Mouse (Mus musculus) liver, embryonic 14.5 days (tissue): Measurements from ENCODE around the gene Piwil1. TPM values are rescaled to one million over a fixed set of nuclear protein-coding genes. Genes with fewer than 3 reads are reported as not detected.
A peak's percentile ranks its signal among the peaks of the same experiment; 100 is the strongest.

Experiments
- ATAC-seq: fragments of 200-750 bp; cut with Nextera tagmentation; 2 replicates; pipeline ENCODE4 v1.8.0; 2017; ENCODE audit warnings: moderate number of reproducible peaks, mild to moderate bottlenecking, moderate library complexity; ENCODE audit not compliant: insufficient read depth
- DNase-seq, 3 experiments: peaks; one replicate each; pipeline ENCODE4 v3.0.0-alpha.2; 2012 to 2013; ENCODE audit warnings: low read depth in 3 of 3, low spot score in 3 of 3
- H3K27ac ChIP-seq: fragments of 300-500 bp; sonication (generic); 2 replicates; pipeline ENCODE4 v1.5.1; 2014; ENCODE audit warnings: moderate library complexity, mild to moderate bottlenecking, control low read depth, inconsistent platforms
- H3K27me3 ChIP-seq: fragments of 300-500 bp; sonication (generic); 2 replicates; pipeline ENCODE4 v1.6.1; 2014; ENCODE audit warnings: mild to moderate bottlenecking, low read length, moderate library complexity; ENCODE audit not compliant: control insufficient read depth, insufficient read depth
- H3K36me3 ChIP-seq: fragments of 300-500 bp; sonication (generic); replicated peaks from 2 replicates; pipeline ENCODE4 v1.6.1; 2014; ENCODE audit warnings: low read depth; ENCODE audit not compliant: control insufficient read depth, insufficient read depth
- H3K4me1 ChIP-seq, 2 experiments: fragments of 200-500 bp in 1 of 2; fragments of 300-500 bp in 1 of 2; sonication (generic) in 1 of 2; replicated peaks; 2 replicates each; pipeline ENCODE4 v1.6.1; 2012 to 2014; ENCODE audit warnings: antibody characterized with exemption in 1 of 2, inconsistent platforms in 1 of 2, low read length in 1 of 2; ENCODE audit not compliant: control insufficient read depth in 2 of 2, insufficient read depth in 2 of 2
- H3K4me2 ChIP-seq: fragments of 300-500 bp; sonication (generic); 2 replicates; pipeline ENCODE4 v1.6.1; 2014; ENCODE audit warnings: low read depth, mild to moderate bottlenecking, control low read depth, moderate library complexity
- H3K4me3 ChIP-seq, 2 experiments: fragments of 200-500 bp in 1 of 2; fragments of 300-500 bp in 1 of 2; sonication (generic) in 1 of 2; 2 replicates each; pipeline ENCODE4 v1.5.1; 2012 to 2014; ENCODE audit warnings: low read depth in 2 of 2, low read length in 2 of 2, mild to moderate bottlenecking in 2 of 2, control low read depth in 1 of 2, inconsistent platforms in 1 of 2, moderate library complexity in 1 of 2; ENCODE audit not compliant: insufficient read depth in 1 of 2
- H3K9ac ChIP-seq: fragments of 300-500 bp; sonication (generic); replicated peaks from 2 replicates; pipeline ENCODE4 v1.6.1; 2014; ENCODE audit warnings: mild to moderate bottlenecking, control low read depth, moderate library complexity
- H3K9me3 ChIP-seq: fragments of 300-500 bp; sonication (generic); 2 replicates; pipeline ENCODE4 v1.6.1; 2016; ENCODE audit warnings: low read length, mixed read lengths; ENCODE audit not compliant: control insufficient read depth
- CTCF ChIP-seq: IDR thresholded peaks from 2 replicates; pipeline ENCODE4 v1.5.1; 2016; ENCODE audit warnings: antibody characterized with exemption, low read depth, control low read depth
- EP300 ChIP-seq: IDR thresholded peaks from 2 replicates; pipeline ENCODE4 v1.6.1; 2016; ENCODE audit warnings: antibody characterized with exemption, low read depth
- WGBS: fragments of 180-500 bp; shearing (Covaris S2); extraction: QIAGEN DNeasy Blood & Tissue Kit; methylation state at CpG from one replicate; pipeline ENCODE4 v1.1.7; 2014; ENCODE audit not compliant: insufficient replicate concordance; 5-methylcytosine and 5-hydroxymethylcytosine counted together
- polyA plus RNA-seq, 2 experiments: library from polyadenylated mRNA; depleted of rRNA in 1 of 2; stranded (reverse) in 1 of 2; unstranded in 1 of 2; fragments of >200 nt; fragmentation: Nextera tagmentation in 1 of 2; extraction: Ambion mirVana in 1 of 2; gene quantifications; 2 replicates each; pipeline versions ENCODE4 v1.2.1 to v1.2.3; 2012 to 2014

Gene Piwil1
- polyA plus RNA-seq, 2 experiments: not detected

DNA sequence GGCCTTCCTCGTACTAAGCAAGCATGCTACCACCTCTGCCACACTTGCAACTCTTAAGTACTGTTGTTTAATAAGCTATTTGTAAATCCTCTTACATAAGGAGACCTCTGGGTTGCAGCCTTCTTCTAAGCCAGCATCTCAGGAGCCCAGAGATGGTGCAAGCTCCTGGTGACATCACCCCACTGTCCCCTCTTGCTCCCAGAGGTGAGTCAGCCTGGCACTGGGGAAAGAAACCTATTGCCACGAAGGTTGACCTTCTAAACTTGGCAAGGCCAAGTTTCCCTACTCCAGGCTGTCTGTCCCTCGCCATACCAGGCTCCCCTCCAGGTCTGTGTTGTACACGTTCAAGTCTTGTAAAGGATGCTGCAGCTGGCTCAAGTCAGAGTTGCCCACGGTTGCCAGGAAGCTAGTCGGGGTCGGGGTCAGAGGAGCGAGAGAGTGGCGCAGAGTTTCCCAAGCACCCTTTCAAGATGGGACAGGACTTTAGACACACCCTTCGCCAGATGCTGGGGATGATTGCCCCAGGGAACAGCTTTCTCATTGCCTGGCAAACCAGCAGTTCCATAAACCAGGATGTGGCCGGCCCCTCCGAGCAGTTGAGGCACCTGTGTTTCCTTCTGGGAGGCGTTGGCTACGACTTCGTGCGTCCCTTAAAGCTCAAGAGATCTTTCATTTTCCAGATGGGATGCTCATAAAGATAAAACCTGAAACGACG is 7.6 kb upstream of the Piwil1 start:
- H3K27ac ChIP-seq: no peak overlapping the region
- TF ChIP-seq CTCF (no peak), EP300 (no peak)
- no peaks in the 10 kb centered on the region for H3K27me3 ChIP-seq
- H3K4me3 ChIP-seq: no peak overlapping the region
- 58% methylated on average over 18 of the region's 18 CpGs for WGBS
- ATAC-seq (no peak), DNase-seq (no peak)
- H3K4me1 ChIP-seq: no peaks in the 10 kb centered on the region
- no peak overlapping the region for H3K4me2 ChIP-seq
- no peak overlapping the region for H3K9ac ChIP-seq
- H3K36me3 ChIP-seq: no peaks in the 10 kb centered on the region
- no peaks in the 10 kb centered on the region for H3K9me3 ChIP-seq

DNA sequence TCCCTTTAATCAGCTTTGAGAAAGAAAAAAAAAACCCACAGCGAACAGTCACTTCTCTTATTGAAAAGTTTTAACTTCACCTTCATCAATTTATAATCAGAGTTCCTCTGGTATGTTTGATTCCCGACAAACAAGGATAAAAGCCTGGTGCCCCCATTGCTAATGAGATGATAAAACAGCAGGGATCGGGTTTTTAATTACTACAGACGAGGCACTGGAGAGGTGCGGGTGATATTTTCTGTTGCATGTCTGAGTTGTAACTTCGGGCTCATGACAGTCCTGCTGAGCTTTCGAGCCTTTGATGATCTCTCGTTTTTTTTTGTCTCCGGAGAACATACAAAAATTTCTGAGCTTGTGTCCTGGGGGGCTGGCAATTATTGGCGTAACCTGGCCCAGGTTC is 5.5 kb upstream of the Piwil1 start:
- ATAC-seq (no peak), DNase-seq (no peak)
- H3K4me1 ChIP-seq: no peaks in the 10 kb centered on the region
- H3K9ac ChIP-seq: no peak overlapping the region
- no peaks in the 10 kb centered on the region for H3K9me3 ChIP-seq
- no peak for TF ChIP-seq CTCF
- TF ChIP-seq EP300: no peak
- no peaks in the 10 kb centered on the region for H3K27me3 ChIP-seq
- no peak overlapping the region for H3K4me3 ChIP-seq
- 63% methylated on average over 10 of the region's 10 CpGs for WGBS
- no peak overlapping the region for H3K27ac ChIP-seq
- H3K4me2 ChIP-seq: no peak overlapping the region
- H3K36me3 ChIP-seq: no peaks in the 10 kb centered on the region

DNA sequence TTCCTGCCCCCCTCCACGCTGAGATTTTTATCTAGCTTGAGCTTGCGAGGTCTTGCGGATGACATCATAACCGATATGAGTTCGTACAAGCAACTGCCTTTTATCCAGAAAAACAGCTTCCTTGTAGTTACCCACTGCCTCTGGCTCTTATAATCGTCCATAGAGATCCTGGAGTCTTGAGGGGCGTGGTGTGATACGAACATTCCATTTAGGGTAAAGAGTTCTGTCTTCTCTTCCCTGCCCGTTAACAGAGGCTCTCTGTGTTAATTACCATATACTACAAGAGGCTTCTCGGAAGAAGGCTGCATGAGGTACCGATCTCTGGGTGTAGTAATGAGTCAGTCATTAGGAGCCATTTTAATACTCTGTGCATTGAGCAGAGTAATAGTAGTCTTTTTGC is 1.6 kb upstream of the Piwil1 start:
- Histone ChIP-seq H3K4me1 (no peaks in the 10 kb centered on the region), H3K27ac (no peak overlapping the region), H3K4me3 (no peak overlapping the region), H3K36me3 (no peaks in the 10 kb centered on the region), H3K9ac (no peak overlapping the region), H3K4me2 (no peak overlapping the region), H3K27me3 (no peaks in the 10 kb centered on the region), H3K9me3 (no peaks in the 10 kb centered on the region)
- no peak for DNase-seq
- ATAC-seq: no peak
- no peak for TF ChIP-seq EP300
- no peak for TF ChIP-seq CTCF
- WGBS: 48% methylated on average over 11 of the region's 11 CpGs

DNA sequence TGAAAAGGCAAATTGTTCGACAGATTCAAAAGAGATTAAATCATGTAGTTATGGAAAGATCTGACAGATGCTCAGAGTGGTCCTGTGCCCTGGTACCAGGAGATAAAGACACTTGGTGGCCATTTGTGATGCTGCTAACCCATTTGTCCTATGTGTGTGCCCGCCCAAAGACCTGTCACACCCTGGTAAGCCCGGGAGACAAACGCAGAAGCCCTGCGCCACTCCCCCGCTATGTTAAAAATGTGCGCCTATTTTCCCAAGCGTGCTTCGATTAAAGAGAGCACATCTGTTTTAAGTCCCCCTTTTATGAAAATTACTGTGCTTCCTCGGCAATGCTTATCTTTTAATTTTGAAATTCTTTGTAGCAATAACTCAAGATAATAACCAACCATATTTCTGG is 1.4 kb downstream of the Piwil1 start:
- H3K4me1 ChIP-seq: no peaks in the 10 kb centered on the region
- H3K27me3 ChIP-seq: no peaks in the 10 kb centered on the region
- TF ChIP-seq CTCF (no peak), EP300 (no peak)
- ATAC-seq (no peak), DNase-seq (no peak)
- WGBS: 43% methylated on average over 10 of the region's 10 CpGs
- H3K27ac ChIP-seq: no peak overlapping the region
- no peak overlapping the region for H3K4me3 ChIP-seq
- no peaks in the 10 kb centered on the region; the same call in 1 of the 2 replicates for H3K9me3 ChIP-seq
- H3K9ac ChIP-seq: no peak overlapping the region
- no peak overlapping the region for H3K4me2 ChIP-seq
- no peaks in the 10 kb centered on the region for H3K36me3 ChIP-seq

DNA sequence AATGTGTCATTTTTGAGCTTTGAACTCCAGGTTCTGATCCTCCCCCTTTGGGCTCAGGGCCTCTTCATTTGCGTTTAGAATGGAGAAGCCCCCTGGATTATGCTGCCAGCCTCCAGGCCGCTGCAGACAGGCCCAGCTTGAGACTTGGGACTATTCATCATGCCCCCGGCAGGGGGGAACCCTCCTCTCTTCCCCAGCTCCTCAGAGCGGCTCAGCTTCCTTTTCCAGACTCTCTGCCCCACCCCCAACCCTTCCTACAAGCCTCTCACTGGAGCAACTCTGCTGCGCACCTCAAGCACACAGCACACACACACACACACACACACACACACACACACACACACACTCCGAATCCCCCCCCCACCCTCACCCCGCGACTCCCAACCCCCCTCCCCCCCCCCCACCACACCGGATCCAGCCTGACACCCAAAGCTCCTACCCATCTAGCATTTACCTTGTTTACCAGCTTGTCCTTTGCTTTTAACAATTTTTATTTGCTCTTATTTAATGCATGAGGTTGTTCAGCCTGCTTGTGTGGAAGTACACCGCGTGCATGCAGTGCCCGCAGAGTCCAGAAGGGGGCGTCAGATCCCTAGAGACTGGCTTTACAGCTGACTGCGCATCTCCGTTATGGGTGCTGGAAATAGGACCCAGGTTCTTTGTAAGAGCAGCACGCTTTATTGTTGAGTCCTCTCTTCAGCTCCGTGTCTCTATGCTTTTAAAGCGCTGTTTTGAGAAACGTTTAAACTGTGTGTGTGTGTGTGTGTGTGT is 2.0 kb downstream of the Piwil1 start:
- DNase-seq: no peak
- H3K4me2 ChIP-seq: no peak overlapping the region

More for the DNA sequence above, 2.0 kb downstream of the Piwil1 start:
- no peak overlapping the region for H3K4me3 ChIP-seq
- H3K9me3 ChIP-seq: no peaks in the 10 kb centered on the region; the same call in 1 of the 2 replicates
- 40% methylated on average over 16 of the region's 19 CpGs for WGBS
- H3K9ac ChIP-seq: no peak overlapping the region
- no peak overlapping the region for H3K27ac ChIP-seq
- no peaks in the 10 kb centered on the region for H3K4me1 ChIP-seq
- H3K36me3 ChIP-seq: no peaks in the 10 kb centered on the region
- no peaks in the 10 kb centered on the region for H3K27me3 ChIP-seq
- no peak for ATAC-seq
- TF ChIP-seq CTCF (peak; percentile 20; the same call in 1 of the 2 replicates), EP300 (no peak)
